ENCODE assay signal across 17 mouse cellular contexts in genomic region chr8:105252680-105253537, GRCm38 (mm10). TPM values are rescaled to one million over a fixed set of nuclear protein-coding genes. Genes with fewer than 3 reads are reported as not detected.
DNase-seq lines count a peak whose midpoint lies in the region; ATAC-seq lines count a peak whose summit lies in the region.
"Had no signal": no experiment of that assay in that cellular context is flagged by ENCODE, and none has a peak within 500 bp of the region (broad histone marks: within the 10 kb centered on the region; RNA-seq: fewer than 3 reads in every experiment).

No protein-coding gene starts in this region.

- ATAC-seq in hindbrain, embryonic 14.5 days (ENCODE audit: low FRiP score), result no peak
- no peak for ATAC-seq in hindbrain, embryonic 16.5 days
- ATAC-seq in midbrain, embryonic 11.5 days (ENCODE audit: low FRiP score), result no peak
- ATAC-seq in midbrain, embryonic 16.5 days, result no peak
- ATAC-seq in stomach, embryonic 15.5 days (ENCODE audit: insufficient read depth, low FRiP score, low read depth), result no peak

- peaks cover 30% of the 10 kb centered on the region for H3K27me3 ChIP-seq in hindbrain, embryonic 14.5 days (ENCODE audit: control insufficient read depth, insufficient read depth, low read length)
- peaks cover 9% of the 10 kb centered on the region for H3K27me3 ChIP-seq in hindbrain, embryonic 16.5 days (replicated peaks; ENCODE audit: control insufficient read depth, insufficient read depth, low read length)
- H3K27me3 ChIP-seq in midbrain, embryonic 11.5 days (ENCODE audit: control insufficient read depth, insufficient read depth, low read length), result peaks cover 19% of the 10 kb centered on the region
- peaks cover 17% of the 10 kb centered on the region for H3K27me3 ChIP-seq in midbrain, embryonic 16.5 days (ENCODE audit: control insufficient read depth, insufficient read depth, low read depth, low read length)
- peaks cover under 1% of the 10 kb centered on the region; the same call in 1 of the 2 replicates for H3K27me3 ChIP-seq in stomach, embryonic 15.5 days (replicated peaks)
- H3K27me3 ChIP-seq: CH12.LX had no signal

- peaks cover 55% of the 10 kb centered on the region for H3K36me3 ChIP-seq in hindbrain, embryonic 14.5 days (replicated peaks; ENCODE audit: control insufficient read depth, insufficient read depth)
- H3K36me3 ChIP-seq in hindbrain, embryonic 16.5 days (ENCODE audit: control insufficient read depth, insufficient read depth, low read length), result peaks cover 14% of the 10 kb centered on the region
- H3K36me3 ChIP-seq in midbrain, embryonic 11.5 days (ENCODE audit: control insufficient read depth, insufficient read depth, low read length), result peaks cover 20% of the 10 kb centered on the region
- peaks cover 27% of the 10 kb centered on the region for H3K36me3 ChIP-seq in midbrain, embryonic 16.5 days (ENCODE audit: control insufficient read depth, insufficient read depth, low read length)
- H3K36me3 ChIP-seq in stomach, embryonic 15.5 days, result peaks cover 26% of the 10 kb centered on the region

- H3K9ac ChIP-seq in hindbrain, embryonic 14.5 days, result no peak overlapping the region
- no peak overlapping the region for H3K9ac ChIP-seq in hindbrain, embryonic 16.5 days (ENCODE audit: low read depth, low read length)
- no peak overlapping the region for H3K9ac ChIP-seq in midbrain, embryonic 11.5 days (ENCODE audit: low read length)
- no peak overlapping the region for H3K9ac ChIP-seq in midbrain, embryonic 16.5 days (ENCODE audit: low read depth, low read length)
- H3K9ac ChIP-seq in stomach, embryonic 15.5 days, result no peak overlapping the region

- DNase-seq in cerebellum, adult 9-10 months, result peak; percentile 23
- DNase-seq in cerebellum, postnatal 36 days, result no peak
- no peak for DNase-seq in hindbrain, embryonic 14.5 days (ENCODE audit: low spot score)
- DNase-seq in midbrain, embryonic 11.5 days (ENCODE audit: low spot score, missing footprints), result peak; percentile 75
- no peak for DNase-seq in left cerebral cortex, adult 11 months (ENCODE audit: low spot score)
- DNase-seq: adrenal gland, postnatal 25 days; cerebellum, adult 8-10 months; kidney, adult 11 months; kidney, postnatal 25 days; layer of hippocampus, adult 9-11 months; liver, embryonic 13.5 days; thymus, postnatal 25 days had no signal

- 92% methylated on average over 10 of the region's 10 CpGs for WGBS in hindbrain, embryonic 14.5 days
- WGBS in hindbrain, embryonic 16.5 days, result 93% methylated on average over 10 of the region's 10 CpGs
- 90% methylated on average over 10 of the region's 10 CpGs for WGBS in midbrain, embryonic 11.5 days
- WGBS in midbrain, embryonic 16.5 days, result 89% methylated on average over 10 of the region's 10 CpGs
- 71% methylated on average over 10 of the region's 10 CpGs for WGBS in stomach, embryonic 15.5 days

- no peak overlapping the region for H3K27ac ChIP-seq in hindbrain, embryonic 14.5 days
- H3K27ac ChIP-seq in hindbrain, embryonic 16.5 days (ENCODE audit: low read depth, low read length), result no peak overlapping the region
- H3K27ac ChIP-seq in midbrain, embryonic 11.5 days (ENCODE audit: low read depth, low read length), result no peak overlapping the region
- H3K27ac ChIP-seq in midbrain, embryonic 16.5 days (ENCODE audit: low read length), result no peak overlapping the region
- no peak overlapping the region for H3K27ac ChIP-seq in stomach, embryonic 15.5 days
- H3K27ac ChIP-seq: hindbrain, embryonic 10.5 days; liver, embryonic 13.5 days had no signal

- peak overlapping the region; percentile 98; the same call in 1 of the 2 replicates for H3K4me2 ChIP-seq in hindbrain, embryonic 14.5 days (replicated peaks)
- no peak overlapping the region for H3K4me2 ChIP-seq in hindbrain, embryonic 16.5 days (ENCODE audit: low read length)
- H3K4me2 ChIP-seq in midbrain, embryonic 11.5 days, result no peak overlapping the region
- no peak overlapping the region for H3K4me2 ChIP-seq in midbrain, embryonic 16.5 days (ENCODE audit: low read length)
- 0 out of 2 replicates have a peak overlapping the region, but pooled peaks have one; percentile 96 for H3K4me2 ChIP-seq in stomach, embryonic 15.5 days

- no peaks in the 10 kb centered on the region for H3K9me3 ChIP-seq in hindbrain, embryonic 14.5 days (ENCODE audit: control insufficient read depth, low read length)
- H3K9me3 ChIP-seq in hindbrain, embryonic 16.5 days (ENCODE audit: control insufficient read depth, low read length), result no peaks in the 10 kb centered on the region
- H3K9me3 ChIP-seq in midbrain, embryonic 11.5 days (ENCODE audit: control insufficient read depth, low read length), result no peaks in the 10 kb centered on the region
- no peaks in the 10 kb centered on the region for H3K9me3 ChIP-seq in midbrain, embryonic 16.5 days (replicated peaks; ENCODE audit: control insufficient read depth, low read length, poor library complexity, severe bottlenecking)
- H3K9me3 ChIP-seq in stomach, embryonic 15.5 days, result no peaks in the 10 kb centered on the region
- H3K9me3 ChIP-seq: hindbrain, embryonic 10.5 days; liver, embryonic 13.5 days had no signal

- peaks cover 5% of the 10 kb centered on the region; the same call in 1 of the 2 replicates for H3K4me1 ChIP-seq in hindbrain, embryonic 14.5 days (replicated peaks; ENCODE audit: control insufficient read depth, insufficient read depth, low read length)
- H3K4me1 ChIP-seq in hindbrain, embryonic 16.5 days (ENCODE audit: control insufficient read depth, insufficient read depth, low read depth, low read length), result peaks cover 9% of the 10 kb centered on the region
- peaks cover 7% of the 10 kb centered on the region; the same call in 1 of the 2 replicates for H3K4me1 ChIP-seq in midbrain, embryonic 11.5 days (ENCODE audit: control insufficient read depth, insufficient read depth, low read length)
- H3K4me1 ChIP-seq in midbrain, embryonic 16.5 days (ENCODE audit: control insufficient read depth, insufficient read depth, low read length), result peaks cover 7% of the 10 kb centered on the region
- H3K4me1 ChIP-seq in stomach, embryonic 15.5 days, result peaks cover 14% of the 10 kb centered on the region

- H3K4me3 ChIP-seq in hindbrain, embryonic 14.5 days (replicated peaks; ENCODE audit: low read length), result no peak overlapping the region
- no peak overlapping the region for H3K4me3 ChIP-seq in hindbrain, embryonic 16.5 days (ENCODE audit: low read length)
- H3K4me3 ChIP-seq in midbrain, embryonic 11.5 days (ENCODE audit: low read depth, low read length), result no peak overlapping the region
- no peak overlapping the region for H3K4me3 ChIP-seq in midbrain, embryonic 16.5 days (ENCODE audit: low read depth, low read length)
- H3K4me3 ChIP-seq in stomach, embryonic 15.5 days (replicated peaks), result no peak overlapping the region

RNA-seq across cellular contexts. Expression of gene B3gnt9, which starts 2.0 kb away (rescaled TPM):
- 8.7 and 11.5 TPM in 2 replicates for polyA plus RNA-seq in hindbrain, embryonic 14.5 days (2014; fragmentation: Nextera tagmentation; extraction: Ambion mirVana)
- 12.3 and 12.4 TPM in 2 replicates for polyA plus RNA-seq in hindbrain, embryonic 16.5 days (2015; fragmentation: Nextera tagmentation; extraction: Ambion mirVana)
- 5.6 and 6.1 TPM in 2 replicates for polyA plus RNA-seq in midbrain, embryonic 11.5 days (2014; fragmentation: Nextera tagmentation; extraction: Ambion mirVana)
- polyA plus RNA-seq in midbrain, embryonic 16.5 days (2015; fragmentation: Nextera tagmentation; extraction: Ambion mirVana), result 5.8 and 8.9 TPM in 2 replicates
- polyA plus RNA-seq in stomach, embryonic 15.5 days (2015; fragmentation: Nextera tagmentation; extraction: Ambion mirVana), result 26.1 and 27.4 TPM in 2 replicates

RNA-seq across cellular contexts. Expression of gene Tradd, which starts 11.5 kb away (rescaled TPM):
- 15.2 and 17.4 TPM in 2 replicates for polyA plus RNA-seq in hindbrain, embryonic 14.5 days (2014; fragmentation: Nextera tagmentation; extraction: Ambion mirVana)
- polyA plus RNA-seq in hindbrain, embryonic 16.5 days (2015; fragmentation: Nextera tagmentation; extraction: Ambion mirVana), result 20.7 and 21.5 TPM in 2 replicates
- polyA plus RNA-seq in midbrain, embryonic 11.5 days (2014; fragmentation: Nextera tagmentation; extraction: Ambion mirVana), result 11.3 and 15.0 TPM in 2 replicates
- 12.8 and 14.0 TPM in 2 replicates for polyA plus RNA-seq in midbrain, embryonic 16.5 days (2015; fragmentation: Nextera tagmentation; extraction: Ambion mirVana)
- 28.5 and 30.3 TPM in 2 replicates for polyA plus RNA-seq in stomach, embryonic 15.5 days (2015; fragmentation: Nextera tagmentation; extraction: Ambion mirVana)

RNA-seq across cellular contexts. Expression of gene Fbxl8, which starts 11.5 kb away (rescaled TPM):
- polyA plus RNA-seq in hindbrain, embryonic 14.5 days (2014; fragmentation: Nextera tagmentation; extraction: Ambion mirVana), result 1.2 and 2.0 TPM in 2 replicates
- polyA plus RNA-seq in hindbrain, embryonic 16.5 days (2015; fragmentation: Nextera tagmentation; extraction: Ambion mirVana), result 2.1 and 2.4 TPM in 2 replicates
- polyA plus RNA-seq in midbrain, embryonic 11.5 days (2014; fragmentation: Nextera tagmentation; extraction: Ambion mirVana), result 0.84 and 1.5 TPM in 2 replicates
- polyA plus RNA-seq in midbrain, embryonic 16.5 days (2015; fragmentation: Nextera tagmentation; extraction: Ambion mirVana), result 0.82 and 1.1 TPM in 2 replicates
- polyA plus RNA-seq in stomach, embryonic 15.5 days (2015; fragmentation: Nextera tagmentation; extraction: Ambion mirVana), result 3.7 and 4.4 TPM in 2 replicates

RNA-seq across cellular contexts. Expression of gene Hsf4, which starts 16.7 kb away (rescaled TPM):
- 0.63 and 0.79 TPM in 2 replicates for polyA plus RNA-seq in hindbrain, embryonic 14.5 days (2014; fragmentation: Nextera tagmentation; extraction: Ambion mirVana)
- polyA plus RNA-seq in hindbrain, embryonic 16.5 days (2015; fragmentation: Nextera tagmentation; extraction: Ambion mirVana), result 0.80 and 1.2 TPM in 2 replicates
- polyA plus RNA-seq in midbrain, embryonic 11.5 days (2014; fragmentation: Nextera tagmentation; extraction: Ambion mirVana), result not detected in 2 replicates
- 0.35 and 0.40 TPM in 2 replicates for polyA plus RNA-seq in midbrain, embryonic 16.5 days (2015; fragmentation: Nextera tagmentation; extraction: Ambion mirVana)
- polyA plus RNA-seq in stomach, embryonic 15.5 days (2015; fragmentation: Nextera tagmentation; extraction: Ambion mirVana), result 0.08 and 0.24 TPM in 2 replicates

RNA-seq across cellular contexts. Expression of gene Nol3, which starts 23.0 kb away (rescaled TPM):
- polyA plus RNA-seq in hindbrain, embryonic 14.5 days (2014; fragmentation: Nextera tagmentation; extraction: Ambion mirVana), result 4.0 and 4.3 TPM in 2 replicates
- 6.2 TPM in 2 replicates for polyA plus RNA-seq in hindbrain, embryonic 16.5 days (2015; fragmentation: Nextera tagmentation; extraction: Ambion mirVana)
- 2.0 and 3.2 TPM in 2 replicates for polyA plus RNA-seq in midbrain, embryonic 11.5 days (2014; fragmentation: Nextera tagmentation; extraction: Ambion mirVana)
- polyA plus RNA-seq in midbrain, embryonic 16.5 days (2015; fragmentation: Nextera tagmentation; extraction: Ambion mirVana), result 4.5 and 4.7 TPM in 2 replicates
- 1.4 and 1.7 TPM in 2 replicates for polyA plus RNA-seq in stomach, embryonic 15.5 days (2015; fragmentation: Nextera tagmentation; extraction: Ambion mirVana)

Comparison
In these comparisons a context has a peak if more than half of its experiments do, and no peak if none do; other contexts are left out.
1. DNase-seq: peak in cerebellum, adult 9-10 months (single experiment) and midbrain, embryonic 11.5 days (single experiment); none in cerebellum, postnatal 36 days (0 of 2), hindbrain, embryonic 14.5 days (single experiment) and left cerebral cortex, adult 11 months (single experiment).
2. H3K4me2 ChIP-seq: peak in hindbrain, embryonic 14.5 days (single experiment) and stomach, embryonic 15.5 days (single experiment); none in hindbrain, embryonic 16.5 days (single experiment), midbrain, embryonic 11.5 days (single experiment) and midbrain, embryonic 16.5 days (single experiment).